Mouse (Mus musculus): ENCODE measurements around the gene Stum.
A peak's percentile ranks its signal among the peaks of the same experiment; 100 is the strongest.

Stum gene

DNA sequence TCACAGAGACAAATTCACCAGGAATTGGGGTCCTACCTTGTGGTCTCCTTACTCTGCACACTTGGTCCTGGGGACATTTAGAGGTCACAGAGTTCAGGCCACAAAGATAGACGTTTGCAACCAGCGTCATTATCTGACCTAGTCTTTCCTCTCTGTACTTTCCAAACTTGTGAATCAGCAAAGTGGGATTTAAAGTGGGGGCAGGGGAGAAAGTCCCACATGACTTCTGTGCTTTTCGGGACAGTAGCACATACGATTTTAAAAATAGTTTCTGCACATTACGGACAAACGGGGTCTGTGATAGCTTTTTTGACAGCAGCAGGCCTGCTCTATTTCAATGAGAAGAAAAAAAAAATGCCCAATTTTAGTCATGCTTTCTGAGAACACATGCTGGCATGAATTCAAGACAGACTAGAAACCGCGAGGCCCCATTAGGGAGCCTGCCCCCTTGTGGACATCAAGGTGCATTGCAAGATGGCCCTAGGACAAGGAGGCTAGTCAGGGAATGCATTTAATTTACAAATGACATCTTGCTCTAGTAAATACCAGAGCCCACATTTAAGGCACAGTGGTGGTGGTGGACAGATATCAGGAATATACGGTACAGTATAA is 55.1 kb downstream of the Stum start:
- DNase-seq = peak; percentile 96

DNA sequence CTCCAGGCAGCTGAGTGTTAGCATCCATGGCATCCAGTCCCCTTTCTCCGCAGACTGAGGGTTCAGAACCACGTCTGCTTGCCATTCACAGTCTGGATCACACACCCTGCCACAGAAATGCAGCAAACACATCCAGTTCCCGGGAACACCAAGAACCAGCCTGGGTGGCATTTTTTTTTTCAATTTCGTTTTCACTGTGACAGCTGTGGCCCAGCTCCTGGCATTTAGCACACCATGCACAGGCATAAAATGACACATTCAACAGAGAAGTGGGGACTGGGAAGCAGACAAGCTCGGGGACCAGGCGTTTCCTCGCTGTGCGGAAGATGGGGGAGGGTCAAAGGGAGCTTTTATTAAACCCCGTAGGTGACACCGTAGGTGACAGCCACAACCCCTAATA is 55.6 kb downstream of the Stum start:
- peak; percentile 94 for DNase-seq

DNA sequence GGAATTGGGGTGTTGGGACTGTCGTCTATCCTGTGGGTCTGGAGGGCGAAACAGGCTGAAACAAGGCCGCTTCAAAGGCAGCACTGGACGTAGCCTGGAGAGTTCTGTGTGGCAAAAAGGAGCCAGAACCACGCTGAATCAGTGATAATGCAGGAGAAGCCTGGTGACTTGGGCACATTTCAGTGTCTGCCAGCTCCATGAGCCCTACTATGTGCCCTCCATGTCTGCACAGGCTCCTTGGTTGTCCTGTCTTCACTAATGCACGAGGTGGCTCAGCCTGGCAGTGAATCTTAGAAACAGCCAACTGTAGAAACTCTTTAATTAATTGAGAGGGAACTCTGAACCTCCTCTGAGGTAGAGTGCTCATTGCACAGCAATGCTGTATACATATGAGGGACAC is 56.9 kb downstream of the Stum start:
- peak; percentile 86 for DNase-seq

DNA sequence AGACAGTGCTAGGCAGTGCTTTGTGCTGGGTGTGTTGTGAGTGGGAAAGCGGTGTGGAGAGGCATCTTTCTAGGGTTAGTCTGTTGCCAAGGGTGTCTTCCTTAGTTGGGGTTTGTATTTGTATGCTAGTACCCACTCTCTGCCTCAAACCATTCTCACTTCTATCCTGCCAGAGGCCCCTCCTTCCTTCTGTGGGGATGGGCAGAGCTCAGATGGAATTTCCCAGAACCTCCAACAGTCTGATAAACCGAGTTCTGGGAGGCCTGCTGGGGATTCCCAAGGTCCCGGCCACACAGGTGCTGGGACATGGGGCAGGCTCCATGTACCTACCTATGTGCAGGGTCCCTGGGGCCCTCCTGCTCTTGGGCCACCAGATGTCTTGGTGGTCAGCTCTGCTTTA is 59.4 kb downstream of the Stum start:
- peak; percentile 92 for DNase-seq

DNA sequence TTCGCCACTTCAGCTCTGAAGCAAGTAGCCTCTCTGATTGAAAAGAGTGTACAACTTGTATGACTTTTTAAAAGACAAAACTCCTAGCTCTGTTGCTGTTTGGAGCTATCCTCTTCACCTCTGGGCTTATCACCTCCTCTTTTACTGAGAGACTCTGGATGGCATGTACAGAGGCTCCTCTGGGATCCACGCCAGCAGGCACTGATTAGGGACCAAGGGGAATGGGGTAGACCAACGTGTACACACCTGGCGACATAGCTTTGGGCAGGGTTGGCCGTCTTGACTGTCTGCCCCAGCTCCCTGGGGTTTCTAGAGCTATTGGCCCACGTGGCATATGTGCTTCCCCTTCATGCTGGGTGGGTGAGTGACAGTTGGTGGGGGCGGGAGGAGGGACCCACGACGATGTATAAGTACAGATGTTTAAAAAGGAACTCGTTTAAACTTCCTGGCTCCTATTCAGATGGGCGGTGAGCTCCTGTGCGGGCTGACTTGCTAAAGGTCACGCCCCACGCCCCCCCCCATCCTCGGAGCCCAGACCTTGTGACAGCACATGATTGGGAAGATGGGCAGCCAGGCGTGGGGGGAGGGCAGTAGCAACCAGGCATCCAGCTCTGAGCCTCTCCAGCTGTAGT is 60.2 kb downstream of the Stum start:
- DNase-seq = peak; percentile 96

DNA sequence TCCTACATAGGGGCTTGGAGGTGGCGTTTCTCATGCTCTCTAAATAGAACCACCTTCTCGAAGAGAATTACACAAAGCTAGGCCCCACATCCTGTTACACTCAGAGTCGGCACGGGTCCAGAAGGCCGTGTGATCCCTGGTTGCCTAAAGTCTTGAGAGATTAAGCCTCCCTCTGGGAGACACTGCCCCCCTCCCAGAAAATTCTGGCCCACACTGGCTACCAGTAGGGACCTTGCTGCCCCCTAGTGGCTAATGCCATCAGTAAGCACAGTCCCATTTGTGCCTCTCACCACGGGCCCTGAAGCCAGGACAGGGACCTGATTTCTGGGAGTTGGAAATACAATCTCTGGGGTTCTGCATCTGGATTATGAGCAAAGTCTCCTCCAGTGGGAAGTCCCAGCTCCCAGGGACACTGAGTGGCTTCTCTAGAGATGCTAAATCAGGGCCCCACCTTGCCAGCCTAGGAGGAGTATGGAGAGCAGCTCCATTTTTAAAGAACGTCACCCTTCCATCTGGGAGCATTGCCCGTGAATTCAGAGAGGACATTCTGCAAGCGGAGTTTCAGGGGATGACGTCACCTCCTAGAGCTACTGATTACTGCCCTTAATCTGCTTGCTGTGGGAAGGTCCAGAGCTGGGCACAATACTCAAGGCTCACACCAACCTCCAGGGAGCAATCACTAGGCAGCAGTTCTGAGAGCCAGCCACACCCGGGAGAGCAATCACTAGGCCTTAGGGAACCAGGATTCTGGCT is 61.1 kb downstream of the Stum start:
- peak; percentile 98 for DNase-seq

DNA sequence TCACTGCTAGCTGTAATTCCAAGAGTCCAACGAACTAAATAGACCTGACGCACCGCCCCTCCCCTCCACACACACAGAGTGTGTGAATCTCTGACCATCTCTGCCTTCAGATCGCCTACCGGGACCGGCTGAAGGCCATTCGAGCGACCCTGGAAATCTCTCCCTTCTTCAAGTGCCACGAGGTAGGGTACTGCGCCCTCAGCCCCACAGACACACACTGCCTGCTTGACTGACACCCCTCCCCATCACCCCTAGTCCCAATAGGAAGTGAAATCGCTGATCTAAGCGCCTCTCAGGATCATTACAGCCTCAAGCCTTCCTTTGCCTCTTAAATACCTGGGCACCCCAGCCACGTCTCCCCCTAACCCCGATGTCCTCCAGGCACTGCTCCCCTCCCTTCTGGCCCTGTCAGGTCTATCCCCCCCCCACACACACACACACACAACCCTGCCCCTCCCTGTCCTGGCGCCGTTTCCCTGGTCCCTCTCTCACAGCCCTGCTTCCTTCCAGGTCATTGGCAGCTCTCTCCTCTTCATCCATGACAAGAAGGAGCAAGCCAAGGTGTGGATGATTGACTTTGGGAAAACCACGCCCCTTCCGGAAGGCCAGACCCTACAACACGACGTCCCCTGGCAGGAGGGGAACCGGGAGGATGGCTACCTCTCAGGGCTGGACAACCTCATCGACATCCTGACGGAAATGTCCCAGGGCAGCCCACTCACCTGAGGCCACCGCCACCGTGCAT is 62.0 kb downstream of the Stum start:
- peak; percentile 96 for DNase-seq

DNA sequence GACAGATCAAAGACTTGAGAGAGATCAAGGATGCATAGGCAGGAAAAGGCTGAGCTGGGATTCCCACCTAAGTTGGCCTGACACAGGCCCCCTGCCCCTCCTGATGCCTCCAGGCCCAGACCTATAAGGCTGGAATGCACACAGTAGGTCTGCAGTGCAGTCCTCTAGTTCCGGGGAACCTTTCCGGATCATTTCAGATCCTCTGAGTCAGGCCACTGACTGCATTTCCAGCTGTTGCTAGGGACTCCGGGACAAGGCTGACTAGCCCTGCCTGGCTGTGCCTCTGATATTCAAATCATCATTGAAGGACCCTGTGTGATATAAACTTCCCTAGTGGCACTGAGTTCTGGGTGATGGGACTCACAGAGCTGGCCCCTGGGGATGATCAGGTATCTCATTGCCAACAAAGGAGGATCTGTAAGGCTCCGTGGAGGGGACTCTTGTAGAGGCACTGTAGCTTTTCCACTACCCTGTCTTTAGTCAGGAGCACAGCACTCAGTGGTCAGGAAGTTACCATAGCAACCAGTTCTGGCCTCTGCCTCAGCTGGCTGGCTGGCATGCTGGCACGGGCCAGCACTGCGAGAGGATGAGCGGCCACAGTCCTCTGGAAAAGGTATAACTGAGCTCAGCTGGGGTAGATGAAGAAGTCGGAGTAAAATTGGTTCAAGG is 62.7 kb downstream of the Stum start:
- DNase-seq = peak; percentile 93

DNA sequence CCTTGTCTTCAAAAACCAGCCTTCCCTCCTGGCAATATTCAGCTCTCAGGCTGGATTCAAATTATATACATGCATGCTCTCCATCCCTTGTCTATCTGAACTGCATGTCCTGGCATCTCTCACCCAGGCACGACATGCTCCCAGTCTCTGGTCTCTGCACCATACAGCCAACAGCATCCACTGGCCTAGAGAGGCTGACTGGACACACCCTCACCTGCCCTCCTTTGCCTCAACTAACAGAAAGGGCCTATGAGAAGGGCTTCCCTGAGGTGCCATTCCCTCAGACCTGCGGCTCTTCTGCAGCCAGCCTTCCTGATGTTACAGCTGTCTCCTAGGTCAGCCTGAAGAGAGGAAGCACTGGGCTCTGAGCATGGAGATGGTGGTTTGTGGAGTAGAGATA is 64.2 kb downstream of the Stum start:
- peak; percentile 87 for DNase-seq

DNA sequence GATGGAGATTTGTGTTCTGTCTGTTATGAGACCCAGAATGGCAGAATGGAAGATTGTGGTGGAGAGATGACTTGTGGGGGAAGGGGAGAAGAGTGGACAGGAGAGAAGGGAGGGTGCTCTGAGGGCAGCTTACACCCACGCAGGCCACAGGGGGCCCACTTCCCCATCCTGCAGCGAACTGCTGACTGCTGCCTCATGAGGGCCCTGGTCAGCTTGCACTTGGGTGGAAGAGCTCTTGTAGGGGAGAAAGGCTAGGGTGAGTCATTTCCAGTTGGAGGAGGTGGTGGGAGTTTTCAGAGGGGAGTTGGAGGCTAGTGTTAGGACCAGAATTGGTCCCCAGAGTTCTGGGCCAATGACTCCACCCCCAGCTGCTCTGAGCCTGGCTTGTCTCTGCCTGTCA is 66.2 kb downstream of the Stum start:
- DNase-seq = peak; percentile 98

DNA sequence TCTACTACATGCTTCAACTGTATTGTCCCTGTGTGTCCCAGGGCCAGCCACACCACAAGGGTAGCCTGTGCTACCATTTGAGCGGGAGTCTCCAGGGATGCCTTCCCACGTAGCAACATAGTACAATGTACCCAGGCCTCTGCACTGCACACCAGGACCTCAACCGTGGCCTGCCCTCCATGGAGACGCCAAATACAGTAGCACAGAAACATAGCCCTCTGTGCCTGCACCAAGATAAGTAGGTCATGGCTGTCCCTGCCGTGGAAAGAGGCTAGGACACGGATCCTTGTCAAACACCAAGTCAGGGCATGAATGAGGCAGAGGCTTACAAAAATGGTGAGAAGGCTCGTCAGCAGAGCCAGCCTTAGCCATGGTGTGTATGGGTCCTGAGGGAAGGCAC is 67.5 kb downstream of the Stum start:
- DNase-seq = peak; percentile 79

DNA sequence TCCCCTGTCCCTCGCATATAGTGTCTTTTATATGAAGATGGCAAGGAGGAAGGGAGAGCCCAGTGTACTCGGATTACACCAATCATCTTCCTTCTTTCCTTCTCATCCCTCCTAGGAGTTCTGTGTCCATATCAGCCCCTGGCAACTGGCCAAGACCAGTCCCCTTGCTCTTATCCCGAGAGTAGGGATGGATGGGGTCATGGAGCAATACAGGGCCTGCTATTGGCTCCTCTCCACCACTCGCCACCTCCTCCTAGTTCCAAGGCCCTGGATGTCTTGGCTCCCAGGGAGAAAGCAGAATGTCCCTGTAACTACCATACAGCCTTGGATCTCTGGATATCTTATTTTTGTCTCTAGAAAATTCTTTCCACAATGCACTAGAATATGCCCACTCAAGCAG is 68.2 kb downstream of the Stum start:
- DNase-seq = peak; percentile 90

DNA sequence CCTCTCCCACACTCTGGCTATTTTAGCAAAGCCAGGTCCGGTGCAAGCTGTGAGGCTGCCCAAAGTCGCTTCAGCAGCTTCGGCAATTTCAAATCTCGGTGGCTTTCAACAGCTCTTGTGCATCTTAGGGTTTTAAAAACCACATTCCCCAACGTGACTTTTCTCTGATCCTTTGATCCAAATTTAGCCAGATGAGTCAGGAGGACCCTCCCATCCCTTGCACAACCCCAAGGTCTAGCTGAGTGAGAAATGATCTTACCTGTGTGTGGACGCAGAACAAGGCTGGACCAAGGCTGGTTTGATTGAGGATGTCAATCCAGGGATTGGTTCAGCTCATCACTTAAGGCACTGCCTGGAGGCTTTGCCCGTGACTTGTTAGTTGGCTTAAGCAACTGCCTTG is 73.0 kb downstream of the Stum start:
- no peak for DNase-seq

DNA sequence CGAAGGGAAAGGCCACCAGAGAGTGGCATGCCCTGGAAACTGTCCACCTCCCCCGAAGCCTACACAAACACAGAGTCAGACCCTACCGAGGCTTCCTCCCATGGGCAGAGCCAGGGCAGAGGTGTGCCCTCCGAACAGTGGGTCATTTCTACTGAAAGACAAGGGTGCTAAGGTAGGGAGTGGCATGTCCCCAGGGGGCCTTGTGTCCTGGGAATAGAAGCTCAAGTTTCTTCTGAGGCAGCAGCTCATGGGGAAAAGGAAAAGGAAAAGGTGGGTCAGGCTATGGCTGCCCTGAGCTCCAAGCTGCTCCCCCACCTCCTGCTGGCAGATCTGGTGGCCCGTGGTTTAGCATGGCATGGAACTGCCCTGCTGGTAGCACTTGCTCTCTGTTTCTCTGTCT is 73.5 kb downstream of the Stum start:
- peak; percentile 95 for DNase-seq

DNA sequence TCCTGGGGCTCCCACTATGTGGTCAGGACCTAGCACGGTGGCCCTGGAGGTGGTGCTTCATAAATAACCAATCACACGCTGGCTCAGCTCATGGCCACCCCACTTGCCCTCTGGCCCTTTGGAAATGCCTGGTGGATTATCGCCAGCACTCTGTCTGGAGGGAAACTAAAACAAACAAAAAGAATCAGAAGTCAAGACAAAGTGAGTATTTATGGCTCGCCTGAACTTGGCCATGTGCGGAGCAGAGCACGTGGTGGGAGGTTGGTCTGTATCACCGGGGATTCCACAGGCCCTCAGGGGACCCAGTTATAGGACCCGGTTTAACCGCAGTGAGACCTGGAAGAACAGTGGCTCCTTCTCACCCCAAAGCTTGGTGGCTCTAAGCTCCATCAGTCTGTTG is 74.5 kb downstream of the Stum start:
- peak; percentile 99 for DNase-seq

DNA sequence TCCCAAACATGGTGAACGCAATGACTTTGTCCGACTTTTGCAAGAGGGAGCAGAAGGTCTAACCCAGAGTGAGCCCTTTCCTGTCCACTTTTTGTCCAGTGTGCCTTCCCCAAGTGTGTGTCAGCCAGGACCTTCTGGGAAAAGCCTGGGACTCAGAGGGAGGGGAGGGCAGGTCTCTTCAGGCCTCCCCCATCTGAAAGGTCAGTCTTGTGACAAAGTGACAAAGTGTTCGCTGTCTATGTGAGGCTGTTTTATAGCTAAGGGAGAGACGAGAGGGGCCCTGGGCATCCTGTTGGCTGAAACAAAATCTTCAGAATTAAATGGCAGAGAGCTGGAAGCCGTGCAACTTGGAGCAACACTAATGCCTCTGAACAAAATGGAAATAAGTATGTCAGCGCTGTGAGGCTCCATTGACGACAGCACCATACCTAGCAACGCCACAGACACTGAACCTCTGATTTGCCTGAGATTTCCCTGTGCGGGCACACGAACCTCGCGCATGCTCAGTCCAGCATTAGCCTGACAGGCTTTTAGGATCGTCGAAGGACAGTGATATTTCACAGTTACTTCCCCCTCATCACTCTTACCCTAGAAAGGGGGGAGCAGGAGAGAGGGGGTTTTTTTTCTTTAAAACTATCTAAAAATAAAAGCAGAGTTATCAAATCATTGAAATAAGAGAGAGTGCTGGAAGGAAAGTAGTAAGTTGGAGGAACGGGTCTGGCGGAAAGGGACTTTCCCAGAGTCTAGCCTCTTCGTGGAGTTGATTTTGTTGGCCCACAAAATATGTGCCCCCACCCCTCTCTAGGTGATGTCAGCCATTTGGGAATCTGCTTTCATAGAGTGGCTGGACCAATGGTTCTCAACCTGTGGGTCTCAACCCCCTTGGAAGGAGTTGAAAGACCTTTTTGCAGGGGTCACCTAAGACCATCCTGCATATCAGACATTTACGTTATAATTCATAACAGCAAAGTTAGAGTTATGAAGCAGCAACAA is 75.3 kb downstream of the Stum start:
- DNase-seq = peak; percentile 92

DNA sequence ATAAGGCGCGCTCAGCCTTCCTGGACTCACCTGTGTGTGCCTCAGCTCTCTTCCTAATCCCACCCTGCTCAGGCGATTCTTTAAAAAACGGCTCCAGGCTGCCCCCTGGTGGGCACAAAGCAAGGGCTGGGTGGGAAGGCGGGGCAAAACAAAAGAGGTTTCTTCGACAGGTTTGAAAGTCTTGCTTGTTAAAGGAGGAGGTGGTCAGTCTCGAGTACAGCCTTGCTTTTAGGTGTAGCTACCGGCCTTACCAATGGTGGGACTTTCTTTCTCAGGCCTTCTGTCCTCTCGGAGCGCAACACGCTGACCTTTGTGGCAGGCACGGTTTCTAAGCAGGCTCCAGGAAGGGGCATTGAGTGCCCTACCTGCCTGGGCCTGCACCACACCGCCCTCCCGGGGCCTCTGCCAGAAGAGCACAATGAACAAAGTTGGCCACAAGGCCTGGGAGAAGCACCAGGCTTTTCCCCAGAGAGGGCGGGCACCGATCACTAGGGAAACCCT is 76.1 kb downstream of the Stum start:
- peak; percentile 96 for DNase-seq

DNA sequence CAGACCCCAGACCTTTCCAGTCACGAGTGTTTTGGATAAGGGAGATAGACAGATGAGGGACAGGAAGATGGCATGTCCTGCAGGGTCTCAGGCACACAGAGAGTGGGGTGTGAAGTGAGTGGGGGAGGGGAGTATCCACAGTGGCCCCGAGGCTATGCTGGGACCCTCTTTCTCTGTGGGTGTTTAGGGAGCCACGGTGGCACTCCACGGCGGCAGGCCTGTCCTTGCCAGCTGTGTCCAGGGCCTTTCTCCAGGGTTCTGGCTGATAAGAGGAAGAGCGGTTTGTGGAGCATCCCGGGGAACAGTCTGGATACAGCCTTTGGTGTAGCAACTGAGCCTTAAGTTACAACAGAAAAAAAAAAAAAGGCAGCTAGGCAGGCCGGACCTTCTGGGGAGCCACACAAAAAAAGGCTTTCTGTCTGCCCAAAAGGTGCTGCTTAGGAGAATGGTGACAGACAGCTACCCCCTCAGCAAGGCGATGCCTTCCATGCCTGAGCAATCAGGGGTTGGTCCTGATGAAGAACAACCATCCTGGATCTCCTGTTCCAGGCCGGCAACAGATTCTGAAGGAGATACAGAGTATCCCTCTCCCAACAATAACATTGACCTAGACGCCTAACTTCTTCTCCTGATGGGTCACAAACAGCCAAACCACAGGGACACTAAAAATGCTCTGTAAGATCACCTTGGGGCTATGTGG is 76.8 kb downstream of the Stum start:
- peak; percentile 93 for DNase-seq

DNA sequence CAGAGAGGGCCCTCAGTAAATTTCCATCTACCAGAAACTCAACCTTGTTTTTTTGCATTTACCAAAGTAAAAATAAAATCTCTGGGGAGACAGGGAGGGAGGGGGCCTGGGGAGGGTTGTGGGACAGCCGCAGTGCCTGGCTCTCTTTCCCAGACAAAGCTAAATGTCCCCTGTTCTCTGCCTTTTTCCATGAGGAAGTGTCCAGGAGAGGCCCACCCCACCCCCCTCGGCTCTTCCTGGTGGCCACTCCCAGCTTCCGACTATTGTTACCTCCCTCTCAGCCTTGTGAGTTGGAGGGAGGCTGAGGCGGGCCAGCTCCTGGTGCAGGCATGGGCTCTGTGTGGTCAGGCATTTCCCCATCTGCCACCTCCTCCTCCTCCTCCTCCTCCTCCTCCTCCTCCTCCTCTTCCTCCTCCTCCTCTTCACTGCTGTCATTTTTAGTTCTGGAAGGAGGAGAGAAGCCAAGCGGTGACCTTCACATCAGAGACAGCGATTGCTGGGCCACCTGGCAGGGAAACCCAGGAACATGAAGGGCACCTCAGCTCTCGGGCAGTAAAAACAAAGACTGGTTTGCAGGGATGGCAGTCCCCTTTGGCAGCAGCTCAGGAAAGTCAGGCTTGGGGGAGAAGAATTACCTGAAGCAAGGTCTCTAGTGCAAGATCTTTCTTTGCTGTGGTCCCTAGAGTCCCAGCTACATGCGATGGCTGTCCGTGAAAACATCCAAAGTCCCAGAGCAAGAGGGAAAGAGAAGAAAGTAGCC is 77.5 kb downstream of the Stum start:
- DNase-seq = peak; percentile 99

DNA sequence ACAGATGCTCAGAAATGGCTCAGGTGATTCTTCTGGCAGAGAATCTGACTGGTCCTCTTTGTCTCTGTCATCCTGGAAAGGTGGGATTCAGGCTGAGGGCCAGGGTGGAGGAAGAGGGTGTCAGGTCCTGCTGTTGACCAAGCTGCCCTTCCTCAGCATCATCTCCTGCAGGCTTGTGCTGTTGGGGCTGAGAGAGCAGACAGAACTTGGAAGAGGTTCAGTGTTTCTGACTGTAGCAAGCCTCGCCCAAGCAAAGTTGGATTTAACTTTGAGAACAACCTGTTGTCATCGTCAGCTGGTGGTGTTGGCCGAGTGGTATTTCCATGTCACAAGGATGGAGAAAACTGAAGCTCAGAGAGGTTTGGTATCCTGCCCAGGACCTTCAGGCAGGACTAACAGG is 78.6 kb downstream of the Stum start:
- DNase-seq = peak; percentile 97

Measured in heart, adult 11 months (tissue).